Mouse (Mus musculus) liver, embryonic 14 days (tissue): Measurements from ENCODE around the gene Tbc1d20. TPM values are rescaled to one million over a fixed set of nuclear protein-coding genes. Genes with fewer than 3 reads are reported as not detected.

Source experiments
- polyA plus RNA-seq: library from polyadenylated mRNA; depleted of rRNA; stranded (reverse); fragments of >200 nt; gene quantifications from 2 replicates; pipeline ENCODE4 v1.2.3, GENCODE M21; 2012; rRNA removed

The Tbc1d20 gene
- 9.2 and 9.9 TPM in 2 replicates for polyA plus RNA-seq

DNA sequence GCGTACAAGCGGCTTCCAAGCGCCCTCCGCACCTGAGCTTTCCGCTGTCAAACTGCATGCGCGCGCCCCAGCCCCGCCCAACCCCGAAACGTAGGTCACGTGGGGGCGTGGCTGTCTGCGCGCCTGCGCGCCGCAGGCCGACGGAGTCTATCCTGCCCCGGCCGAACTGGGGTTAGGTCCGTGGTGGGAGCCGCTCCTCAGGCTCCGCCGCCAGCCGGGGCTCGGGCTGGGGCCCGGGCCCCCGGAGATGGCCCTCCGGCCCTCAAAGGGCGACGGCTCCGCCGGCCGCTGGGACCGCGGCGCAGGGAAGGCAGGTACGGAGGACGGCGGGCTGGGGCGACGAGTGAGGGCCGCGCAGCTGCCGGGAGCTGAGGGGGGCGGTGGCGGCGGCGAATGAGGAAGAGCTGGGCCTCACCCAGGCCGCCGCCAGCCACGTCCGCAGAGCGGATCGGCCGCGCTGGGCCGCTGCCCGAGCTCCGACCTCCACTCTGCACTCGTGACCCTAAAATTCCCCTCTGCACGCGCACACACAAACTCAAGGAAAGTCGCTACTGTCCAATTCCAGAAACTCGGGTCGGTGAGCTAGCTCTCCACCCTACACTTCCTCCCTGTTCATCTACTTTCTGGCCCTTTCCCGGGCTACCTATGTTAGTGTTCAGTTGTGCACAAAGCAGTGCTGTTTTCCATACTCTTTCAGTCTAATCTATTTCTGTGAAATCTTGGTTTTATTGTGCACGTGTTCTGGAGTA lies at the start of gene Tbc1d20:
Tbc1d20 (plus strand) TSS at position 102 of the 749 bp plus-strand sequence.

DNA sequence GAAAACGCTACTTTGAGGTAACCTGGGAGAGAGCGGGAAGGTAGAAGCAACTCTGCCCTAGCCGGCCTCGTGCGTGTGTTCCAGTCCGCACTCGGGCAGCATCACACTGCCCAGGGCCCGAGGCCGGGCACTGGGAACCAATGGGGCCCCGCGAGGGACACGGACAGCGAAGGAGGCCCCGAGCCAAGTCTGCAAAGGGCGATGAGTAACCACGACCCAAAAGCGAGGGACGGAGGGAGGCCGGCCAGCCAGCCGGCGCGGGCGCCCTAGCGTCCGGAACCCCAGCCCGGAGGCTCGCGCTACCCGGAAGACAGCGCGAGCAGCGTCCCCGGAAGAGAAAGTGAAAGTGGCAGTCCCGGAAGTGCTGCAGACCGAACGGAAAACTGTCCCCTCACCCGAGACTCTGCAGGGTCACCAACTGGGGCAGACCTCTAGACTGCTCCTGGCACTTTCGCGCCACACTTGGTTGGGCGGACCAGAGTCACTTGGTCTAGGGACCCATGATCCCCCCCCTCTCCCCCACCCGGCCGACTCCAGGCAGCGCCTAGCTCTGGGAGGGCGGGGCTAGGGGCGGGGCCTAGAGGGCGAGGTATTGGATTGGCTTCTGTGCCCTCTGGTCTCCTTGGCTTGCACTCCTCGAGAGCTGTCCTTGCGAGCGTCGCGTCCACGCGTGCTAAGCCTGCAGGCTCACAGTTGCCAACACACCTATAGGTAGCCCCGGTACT lies 38.6 kb downstream of the Tbc1d20 start, which contains the start of gene Rbck1:
Rbck1 (minus strand) TSS at position 553 of the 725 bp plus-strand sequence.

GRCm38 (mm10) chr2:152343329-152344213 lies 49.9 kb downstream of the Tbc1d20 start, which contains the start of gene Trib3:
Gene Trib3, minus strand, starts transcription at chr2:152344032.

Other genes with a start within 250 kb of the Tbc1d20 start
- gene Scrt2, start 212.3 kb upstream of the Tbc1d20 start, polyA plus RNA-seq: 0.01 TPM in 1 of 2 replicates, not detected in the other
- gene Srxn1, start 188.3 kb upstream of the Tbc1d20 start, polyA plus RNA-seq: 9.6 and 14.0 TPM in 2 replicates
- gene Tcf15, start 150.3 kb upstream of the Tbc1d20 start, polyA plus RNA-seq: 0.10 and 0.24 TPM in 2 replicates
- 22.7 and 27.5 TPM in 2 replicates for gene Csnk2a1, start 67.0 kb upstream of the Tbc1d20 start, polyA plus RNA-seq
- gene Rbck1, start 38.8 kb downstream of the Tbc1d20 start, polyA plus RNA-seq: 42.7 and 45.8 TPM in 2 replicates
- 0.77 and 1.8 TPM in 2 replicates for gene Trib3, start 50.2 kb downstream of the Tbc1d20 start, polyA plus RNA-seq
- gene Nrsn2, start 82.8 kb downstream of the Tbc1d20 start, polyA plus RNA-seq: not detected in 2 replicates
- 4.1 and 4.3 TPM in 2 replicates for gene Sox12, start 104.2 kb downstream of the Tbc1d20 start, polyA plus RNA-seq
- gene Zcchc3, start 121.2 kb downstream of the Tbc1d20 start, polyA plus RNA-seq: 8.2 and 10.2 TPM in 2 replicates
- 0.20 and 0.24 TPM in 2 replicates for gene 6820408C15Rik, start 121.8 kb downstream of the Tbc1d20 start, polyA plus RNA-seq
- gene Defb23, start 170.8 kb downstream of the Tbc1d20 start, polyA plus RNA-seq: not detected in 2 replicates
- gene Defb20, start 183.2 kb downstream of the Tbc1d20 start, polyA plus RNA-seq: not detected in 2 replicates
- gene Defb22, start 196.3 kb downstream of the Tbc1d20 start, polyA plus RNA-seq: not detected in 2 replicates
- not detected in 2 replicates for gene Defb26, start 217.9 kb downstream of the Tbc1d20 start, polyA plus RNA-seq
- not detected in 2 replicates for gene Defb28, start 224.4 kb downstream of the Tbc1d20 start, polyA plus RNA-seq
- not detected in 2 replicates for gene Defb29, start 246.3 kb downstream of the Tbc1d20 start, polyA plus RNA-seq